Mouse (Mus musculus) lung, postnatal 0 days (tissue): ENCODE measurements at regions not wholly inside any gene's neighbourhood (a gene's known extent, or its start where the extent isn't known, plus 50 kb on each side); places are given as distances from the start of the nearest gene placed in this dataset.

Experiments used
- CTCF ChIP-seq: IDR thresholded peaks from 2 replicates; pipeline ENCODE4 v1.5.1; 2016; ENCODE audit warnings: antibody characterized with exemption, mild to moderate bottlenecking
- EP300 ChIP-seq: IDR thresholded peaks from 2 replicates; pipeline ENCODE4 v1.6.1; 2016; ENCODE audit warnings: antibody characterized with exemption, mild to moderate bottlenecking, control low read depth

- no peak for TF ChIP-seq CTCF
- TF ChIP-seq EP300: no peak
These were observed 197.2 kb upstream of the Eef2kmt start for GRCm38 (mm10) chr16:5452971-5453370.
